Mouse (Mus musculus): ENCODE measurements around the gene Polr2l.
"Not testable (repeated sequence)": the region's sequence is repeated elsewhere in the genome, so short reads cannot be mapped to it uniquely, and the experiment has no call there.

Gene Polr2l

DNA sequence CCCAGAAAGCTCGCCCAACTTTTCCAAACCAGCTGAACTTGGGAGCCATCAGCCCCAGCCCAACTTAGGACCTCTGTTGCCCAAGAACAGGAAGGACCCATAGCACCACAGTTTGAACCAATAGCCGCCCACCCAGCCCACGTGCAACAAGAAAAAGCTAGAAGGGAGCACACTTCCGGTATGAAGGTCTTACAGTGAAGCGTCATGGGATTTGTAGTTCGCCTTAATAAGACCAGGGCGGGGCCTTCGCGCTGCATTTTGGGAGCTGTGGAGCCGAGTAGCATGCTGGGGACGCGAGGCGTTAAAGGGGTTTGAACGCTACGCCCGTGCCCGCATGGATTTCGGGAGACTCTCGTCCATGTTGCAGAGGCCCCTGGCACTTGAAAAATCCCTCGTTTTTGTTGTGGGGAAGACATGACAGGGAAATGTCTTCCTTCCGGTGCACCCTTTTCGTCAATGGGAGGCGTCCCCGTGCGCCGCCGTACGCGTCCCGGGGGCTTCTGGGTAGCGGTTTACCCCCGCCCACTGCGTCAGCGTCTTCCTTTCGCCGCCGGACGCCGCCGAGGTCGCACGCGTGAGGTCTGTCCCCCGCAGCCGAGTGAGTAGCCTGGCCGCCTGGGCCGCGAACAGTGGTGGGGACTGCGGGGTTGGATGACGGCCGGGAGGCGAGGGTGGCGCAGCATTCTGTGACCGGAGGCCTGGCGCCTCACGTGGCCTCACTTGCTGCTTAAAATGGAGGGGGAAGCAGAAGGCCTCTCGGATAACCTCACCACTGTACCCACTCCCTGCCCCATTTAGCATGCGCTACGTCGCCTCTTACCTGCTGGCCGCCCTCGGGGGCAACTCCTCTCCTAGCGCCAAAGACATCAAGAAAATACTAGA is 27.6 kb downstream of the Polr2l start, which contains the start of gene Rplp2:
Rplp2 (plus strand) TSS at position 261 of the 882 bp plus-strand sequence.
- peak; percentile 95 for DNase-seq

GRCm38 (mm10) chr7:141446374-141446773 is 28.6 kb downstream of the Polr2l start:
- DNase-seq: not testable (repeated sequence)

DNA sequence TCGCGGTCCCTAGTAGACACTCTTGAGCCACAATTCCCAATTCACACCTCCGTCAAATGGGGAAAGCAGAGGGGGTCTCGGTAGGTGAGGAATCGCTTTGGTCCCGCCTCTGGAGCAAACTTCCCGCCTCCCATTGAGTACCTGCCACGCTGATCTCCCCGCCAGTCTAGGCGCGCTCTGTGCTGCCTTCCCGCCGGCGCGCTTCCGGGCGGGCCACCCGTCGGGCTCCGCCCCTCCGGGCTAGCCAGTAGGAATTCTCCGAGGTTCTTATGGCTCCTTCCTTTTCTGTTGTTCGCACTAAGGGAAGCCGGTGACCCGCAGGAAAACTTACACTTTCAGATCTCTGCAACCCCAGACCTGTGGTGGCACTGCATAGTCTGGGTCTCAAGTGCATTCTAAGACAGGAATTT is 31.1 kb downstream of the Polr2l start, which contains the start of gene Pidd1:
Pidd1 (minus strand) TSS at position 198 of the 410 bp plus-strand sequence.
- DNase-seq: peak; percentile 85

DNA sequence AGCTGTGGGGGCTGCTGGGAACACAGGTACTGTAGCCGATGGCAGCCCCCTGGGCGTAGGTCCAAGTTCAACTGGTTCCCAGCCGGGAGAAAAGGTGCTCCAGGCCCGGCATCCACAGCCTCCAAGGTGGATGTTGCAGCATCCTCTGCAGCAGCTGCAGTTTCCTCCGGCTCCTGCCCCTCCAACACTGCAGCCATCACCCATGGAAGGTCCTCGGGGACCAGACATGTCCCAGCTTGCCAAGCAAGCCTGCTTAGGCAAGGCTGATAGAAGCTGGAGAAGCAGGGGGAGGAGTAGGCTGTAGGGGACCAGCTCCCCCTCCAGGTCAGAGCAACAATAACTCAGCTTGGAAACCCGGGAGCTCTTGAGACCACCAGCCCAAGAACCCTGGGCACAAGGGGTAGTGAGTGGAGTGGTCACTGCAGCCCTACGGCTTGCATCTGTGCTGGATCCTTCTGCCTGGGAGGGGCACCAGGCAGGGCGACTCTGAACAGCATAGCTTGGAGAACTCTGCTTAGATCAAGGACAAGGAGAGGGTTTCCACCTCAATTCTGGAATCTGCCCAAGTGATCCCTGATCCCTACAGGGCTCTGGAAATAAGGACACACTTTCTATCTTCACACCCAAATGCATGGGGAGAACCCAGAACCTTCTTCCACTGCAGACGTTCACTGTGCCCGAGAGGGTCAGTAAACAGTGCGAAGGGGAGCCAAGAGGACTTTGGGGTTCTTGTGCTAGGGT is 31.7 kb downstream of the Polr2l start:
- no peak for DNase-seq

DNA sequence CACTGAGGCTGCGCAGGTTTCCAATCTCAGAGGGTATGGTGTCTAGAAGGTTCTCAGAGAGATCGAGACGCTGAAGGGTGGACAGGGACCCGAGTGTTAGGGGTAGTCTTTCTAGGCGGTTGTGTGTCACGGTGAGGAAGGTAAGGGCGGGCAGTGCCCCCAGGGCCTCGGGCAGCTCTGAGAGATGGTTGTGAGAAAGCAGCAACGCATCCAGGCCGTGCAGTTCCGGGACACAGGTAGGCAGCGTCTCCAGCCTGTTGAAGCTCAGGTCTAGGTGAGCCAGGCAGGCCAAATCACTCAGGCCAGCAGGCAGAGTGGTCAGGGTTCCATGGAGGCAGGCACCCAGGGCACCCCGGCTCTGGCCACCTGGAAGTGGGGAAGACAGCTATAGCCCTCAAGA is 32.7 kb downstream of the Polr2l start:
- DNase-seq: no peak

DNA sequence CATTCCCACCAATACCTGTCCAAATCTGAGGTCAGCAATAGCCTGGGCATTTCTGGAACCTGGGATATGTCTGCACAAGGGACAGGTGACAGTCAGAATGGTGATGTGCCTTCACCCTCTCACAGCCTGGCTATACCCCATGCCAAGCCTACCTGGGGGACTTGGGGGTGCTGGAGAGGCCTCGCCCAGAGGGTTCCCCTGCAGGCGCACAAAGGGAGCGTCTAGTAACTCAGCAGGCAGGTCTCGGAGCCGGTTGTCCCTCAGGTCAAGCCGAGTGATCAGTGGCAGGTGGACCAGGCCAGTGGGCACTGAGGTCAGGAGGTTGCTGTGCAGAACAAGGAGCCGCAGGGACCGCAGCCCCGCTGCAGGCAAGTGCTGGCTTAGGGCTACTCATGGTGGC is 33.5 kb downstream of the Polr2l start:
- no peak for DNase-seq

GRCm38 (mm10) chr7:141440613-141441012 is 34.3 kb downstream of the Polr2l start:
- peak; percentile 78 for DNase-seq

DNA sequence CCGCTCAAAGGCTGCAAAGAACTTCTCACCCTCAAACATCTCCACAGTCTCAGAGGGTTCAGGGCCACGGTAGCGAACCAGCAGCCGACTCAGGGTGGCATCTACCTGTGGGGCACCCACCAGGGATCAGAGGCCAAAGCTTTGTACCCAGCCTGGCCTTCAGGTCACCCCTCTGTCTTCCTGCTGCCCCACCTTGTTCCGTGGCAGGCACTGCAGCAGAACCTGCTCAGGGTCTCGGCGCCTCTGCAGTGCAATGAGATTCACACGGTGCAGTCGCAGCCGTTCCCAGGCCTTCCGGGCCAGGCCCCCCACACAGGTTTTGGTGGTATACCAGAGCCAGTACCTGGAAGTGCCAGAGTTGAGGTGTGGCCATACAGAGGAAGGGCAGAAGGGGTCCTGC is 35.1 kb downstream of the Polr2l start:
- no peak for DNase-seq

DNA sequence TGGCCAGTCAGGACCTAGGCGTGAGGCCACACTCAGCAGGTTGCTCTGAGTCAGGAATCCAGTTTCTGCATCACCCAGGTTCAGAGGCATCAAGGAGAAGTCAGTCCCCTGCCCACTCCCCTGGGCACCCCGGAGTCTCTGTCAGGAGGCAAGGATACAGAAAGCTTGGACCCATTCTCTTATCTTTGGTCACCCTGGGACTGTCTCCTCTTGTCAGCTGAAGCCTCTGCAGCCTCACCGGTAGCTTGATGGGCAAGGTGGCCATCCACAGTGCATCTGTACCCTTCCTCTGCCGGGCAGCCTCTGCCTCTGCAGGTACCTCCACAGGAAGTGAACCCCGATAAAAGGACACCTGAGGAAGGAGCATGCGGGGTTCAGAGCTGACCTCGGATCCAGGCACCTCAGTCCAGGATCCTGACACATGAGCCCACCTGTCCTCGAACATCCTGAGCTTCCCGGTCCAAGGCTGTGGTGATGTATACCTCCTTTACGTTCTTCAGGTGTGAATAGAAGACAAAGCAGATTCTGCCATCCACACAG is 35.7 kb downstream of the Polr2l start:
- no peak for DNase-seq

- no peak for DNase-seq
Observed at GRCm38 (mm10) chr7:141438201-141438968, 36.5 kb downstream of the Polr2l start.

DNA sequence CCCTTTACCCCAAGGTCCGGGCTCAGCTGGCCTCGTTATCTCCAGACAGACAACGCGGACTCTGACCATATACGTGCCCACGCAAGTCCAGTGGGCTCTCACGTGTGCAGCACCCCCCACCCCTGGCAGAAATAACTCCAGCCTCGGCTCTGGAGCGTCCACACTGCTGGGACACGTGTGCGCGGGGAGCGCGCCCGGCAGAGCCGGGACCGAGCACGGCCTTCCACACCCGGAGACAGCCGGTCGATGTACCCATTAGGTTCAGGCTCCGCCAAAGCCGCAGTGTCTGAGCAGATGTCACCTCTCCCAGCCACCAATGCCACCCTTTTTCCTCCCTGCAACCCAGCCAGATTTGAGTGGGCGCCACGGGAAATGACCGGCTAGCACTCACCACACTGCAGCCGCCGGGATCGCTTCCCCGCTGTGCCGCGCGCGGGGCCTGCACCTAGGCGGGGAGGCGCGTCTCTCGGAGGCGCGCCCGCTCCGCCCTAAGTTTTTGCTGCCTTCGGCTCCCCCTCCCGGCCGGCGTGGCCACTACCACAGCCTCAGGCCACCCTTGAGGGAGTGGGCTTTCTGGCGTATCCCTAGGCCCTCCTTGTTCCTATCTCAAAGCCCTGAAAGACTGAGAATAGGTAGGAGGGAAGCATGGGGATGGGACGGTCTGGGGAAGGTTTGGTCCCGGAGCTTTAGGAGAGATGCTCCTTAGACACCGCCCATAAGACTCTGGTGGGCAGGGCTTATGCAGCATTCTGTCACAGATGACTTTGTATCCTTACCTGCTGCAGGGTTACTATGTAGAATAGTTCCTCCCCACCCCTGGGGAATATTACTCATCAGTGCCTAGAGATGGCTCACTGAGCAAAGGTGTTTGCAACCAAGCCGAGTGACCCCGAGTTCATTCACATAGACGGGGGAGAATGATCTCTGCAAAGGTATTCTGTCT is 37.5 kb downstream of the Polr2l start, which contains the start of gene Slc25a22:
Slc25a22 (minus strand) TSS at position 715 of the 943 bp plus-strand sequence.
- DNase-seq: peak; percentile 87

DNA sequence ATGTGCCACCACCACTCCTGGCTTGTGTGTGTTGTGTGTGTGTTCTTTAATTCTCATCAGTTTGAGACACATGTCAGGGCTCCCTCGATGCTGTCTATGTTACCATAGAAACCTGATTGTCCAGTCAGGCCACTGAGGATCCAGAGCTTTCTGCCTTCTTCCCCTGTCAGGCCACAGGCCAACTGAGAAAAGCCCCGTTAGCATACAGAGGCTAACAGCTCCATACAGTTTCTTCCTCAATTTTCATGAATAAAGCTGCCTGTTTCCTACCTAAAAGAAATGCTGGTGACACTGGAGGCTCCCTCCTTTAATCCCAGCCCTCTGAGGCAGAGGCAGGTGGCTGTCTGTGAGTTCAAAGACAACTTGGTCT is 38.4 kb downstream of the Polr2l start:
- DNase-seq: no peak

DNA sequence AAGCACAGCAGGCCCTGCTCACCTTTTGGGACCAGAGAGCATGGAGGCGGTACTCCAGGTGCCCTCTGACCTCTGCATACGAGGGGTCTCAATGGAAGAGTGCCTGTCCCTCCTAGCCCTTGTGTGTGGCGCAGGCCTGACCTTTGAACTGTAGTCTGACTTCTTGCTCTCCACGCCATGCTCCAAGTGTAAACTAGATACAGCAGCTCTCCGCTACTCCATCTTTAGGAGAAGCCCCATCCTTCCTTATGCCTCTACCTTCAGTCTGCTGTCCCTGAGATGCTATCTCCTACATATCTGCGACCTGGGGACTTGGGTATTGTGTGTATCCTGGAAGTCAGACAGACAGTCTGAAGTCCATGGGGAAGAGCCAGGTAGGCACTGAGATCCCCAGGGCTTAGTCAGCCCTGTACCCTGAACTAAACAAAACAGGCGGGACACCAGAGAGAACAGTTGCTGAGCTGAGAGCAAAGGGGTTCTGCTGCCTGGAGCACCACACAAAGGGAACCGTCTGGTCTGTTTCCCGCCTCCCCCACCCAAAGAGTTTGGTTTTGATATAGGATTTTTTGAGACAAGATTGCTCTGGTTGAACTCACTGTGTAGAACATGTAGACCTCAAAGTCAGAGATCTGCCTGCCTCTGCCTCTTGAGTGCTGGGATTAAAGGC is 38.9 kb downstream of the Polr2l start:
- no peak for DNase-seq

DNA sequence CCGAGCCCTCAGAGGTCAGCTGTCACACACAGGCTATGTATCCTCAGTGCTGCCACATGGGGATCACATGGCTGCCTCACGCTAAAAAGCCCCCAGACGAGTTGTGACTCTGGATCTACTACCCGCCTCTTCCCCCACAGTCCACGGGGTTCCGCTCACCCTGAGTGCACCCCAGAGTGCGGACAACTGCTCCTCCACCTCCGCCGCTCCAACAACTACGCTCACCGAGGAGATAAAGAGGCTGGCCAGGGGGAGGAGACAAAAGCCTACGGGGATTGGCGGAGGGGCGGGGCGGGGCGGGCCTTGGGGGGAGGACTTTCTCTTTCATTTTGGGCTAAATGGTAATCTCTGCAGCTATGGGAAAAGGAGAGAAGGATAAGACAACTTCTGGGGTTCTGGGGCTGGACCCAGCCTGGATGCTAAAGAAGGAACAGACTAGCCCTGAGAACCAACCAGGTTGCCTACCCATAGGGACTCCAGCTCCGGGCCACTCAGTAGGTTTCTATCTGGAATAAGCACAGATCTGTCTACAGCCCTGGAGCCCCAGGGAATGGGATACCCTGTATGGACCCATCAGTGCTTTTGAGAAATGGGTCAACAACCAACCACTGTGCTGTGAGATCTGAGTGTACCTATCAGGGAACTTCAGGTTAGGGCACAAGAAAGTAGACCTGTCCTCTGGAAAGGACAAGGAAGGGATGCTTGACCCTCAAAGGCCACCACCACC is 39.6 kb downstream of the Polr2l start:
- DNase-seq: peak; percentile 72

GRCm38 (mm10) chr7:141434464-141434863 is 40.5 kb downstream of the Polr2l start:
- DNase-seq: peak; percentile 54

GRCm38 (mm10) chr7:141433517-141434400 is 41.2 kb downstream of the Polr2l start:
- DNase-seq: no peak

DNA sequence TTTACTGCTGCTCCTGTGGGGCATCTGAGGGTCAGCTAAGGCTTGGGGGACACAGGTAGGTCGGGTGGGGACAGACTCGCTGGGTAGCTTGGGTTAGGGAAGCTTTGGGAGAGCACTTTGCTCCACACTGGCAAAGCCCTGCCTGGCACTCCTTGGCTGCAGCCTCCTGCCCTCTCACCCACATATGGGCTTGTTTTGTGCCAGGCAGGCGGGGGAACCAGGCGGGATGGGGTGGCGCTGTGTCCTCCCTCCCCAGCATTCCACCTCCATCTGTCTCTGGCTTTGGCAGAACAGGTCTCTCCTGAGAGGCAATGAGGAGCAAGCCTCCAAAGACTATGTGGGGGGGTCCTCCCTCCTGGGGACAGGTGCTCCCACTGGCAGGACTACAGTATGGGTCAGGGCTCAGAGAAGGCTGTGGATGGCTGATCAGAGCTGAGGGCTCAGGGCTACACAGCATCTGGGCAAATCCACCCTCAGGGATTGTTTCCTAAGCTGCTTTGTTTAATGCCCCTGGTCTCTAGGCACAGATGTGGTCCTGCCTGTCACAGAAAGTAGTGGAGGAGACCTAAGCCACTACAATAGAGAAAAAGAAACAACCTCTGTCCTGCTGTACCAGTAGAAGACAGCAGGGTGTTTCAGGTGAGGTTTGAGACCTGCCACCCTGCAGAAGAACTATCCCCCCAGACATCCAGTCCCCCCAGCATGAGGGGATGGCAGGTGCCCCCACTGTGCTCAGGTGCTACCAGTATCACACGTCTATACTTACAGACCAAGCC is 42.0 kb downstream of the Polr2l start:
- DNase-seq: peak; percentile 72

GRCm38 (mm10) chr7:141432186-141432611 is 42.7 kb downstream of the Polr2l start:
- no peak for DNase-seq
